Mouse (Mus musculus): Measurements from ENCODE around the gene Pcgf2. TPM values are rescaled to one million over a fixed set of nuclear protein-coding genes. Genes with fewer than 3 reads are reported as not detected.

Pcgf2 gene
- 3.0 TPM for total RNA-seq (2023)

DNA sequence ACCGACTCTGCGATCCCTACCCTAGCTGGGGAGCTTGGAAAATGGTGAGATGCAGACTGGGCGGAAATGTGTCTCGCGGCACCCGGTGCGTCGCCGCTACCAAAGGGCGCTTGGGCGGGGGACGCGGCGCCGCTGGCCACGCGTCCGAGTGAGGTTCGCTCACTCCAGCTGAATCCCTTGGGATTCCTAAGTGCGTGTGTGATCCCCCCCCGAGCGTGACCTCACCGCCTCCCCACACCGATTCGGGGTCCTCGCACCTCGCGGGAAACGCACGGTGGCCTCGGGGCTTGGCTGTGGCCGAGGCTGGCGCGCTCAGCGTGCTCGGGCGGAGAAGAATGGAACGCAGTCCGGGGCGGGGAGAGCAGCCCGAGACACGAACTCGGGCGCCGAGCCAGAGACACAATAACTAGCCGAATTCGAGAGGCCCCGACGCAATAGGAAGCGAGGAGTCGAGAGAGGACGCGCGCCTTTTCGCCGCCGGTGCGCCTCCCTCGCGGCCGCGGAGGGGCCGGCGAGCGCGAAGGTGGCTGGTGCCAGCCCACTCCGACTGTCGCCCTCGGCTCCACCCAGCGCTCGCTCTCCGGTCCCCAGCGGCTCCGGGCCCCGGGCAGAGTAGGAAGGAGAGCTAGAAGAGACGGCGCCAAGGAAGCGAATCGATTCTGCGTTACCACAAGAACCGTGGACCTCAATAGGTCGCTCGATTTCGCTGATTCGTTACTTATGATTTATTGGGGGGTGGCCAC is at the start of gene Pcgf2:
TSS of gene Pcgf2 (minus strand) at position 495 of the 743 bp plus-strand sequence.

GRCm38 (mm10) chr11:97744063-97744717 is 43.9 kb upstream of the Pcgf2 start, which contains the start of gene Pip4k2b:
Pip4k2b (minus strand) TSS chr11:97744704.

DNA sequence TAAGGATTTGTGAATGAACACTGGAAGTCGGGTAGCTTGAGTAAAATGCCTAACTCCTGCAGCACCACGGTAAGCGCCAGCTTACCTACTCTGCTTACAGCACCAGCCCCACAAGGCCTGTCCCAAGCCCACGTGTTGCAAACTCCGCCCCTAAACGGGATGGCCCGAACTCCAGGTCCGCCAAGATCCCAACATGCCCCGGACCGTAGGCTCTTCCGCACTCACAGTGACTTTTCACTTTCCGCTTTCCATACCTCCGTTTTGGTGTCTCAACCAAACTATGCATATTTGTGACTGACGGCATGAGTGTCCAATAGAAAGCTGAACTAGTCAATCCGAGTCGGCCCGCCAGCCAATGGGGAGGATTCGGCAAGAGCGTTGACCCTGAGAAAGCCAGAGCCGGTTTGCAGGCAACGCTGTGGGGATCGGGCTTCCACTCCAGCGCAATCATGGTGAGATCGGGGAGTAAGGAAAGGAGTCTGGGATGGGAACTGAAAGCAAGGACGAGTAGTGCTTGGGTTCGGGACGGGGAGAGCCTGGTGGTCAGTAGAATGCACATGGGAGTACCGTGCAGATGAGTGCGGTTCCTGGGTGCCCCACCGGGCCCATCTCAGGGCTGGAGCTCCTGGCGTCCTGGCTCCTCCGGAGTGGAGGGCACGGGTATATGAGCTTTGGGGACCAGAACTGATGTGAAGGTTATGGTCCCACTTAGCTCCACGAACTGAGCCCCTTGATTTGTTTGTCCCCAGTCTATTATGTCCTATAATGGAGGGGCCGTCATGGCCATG is 2.9 kb upstream of the Pcgf2 start, which contains the start of gene Psmb3:
TSS of gene Psmb3 (plus strand) at position 361 of the 788 bp plus-strand sequence.

DNA sequence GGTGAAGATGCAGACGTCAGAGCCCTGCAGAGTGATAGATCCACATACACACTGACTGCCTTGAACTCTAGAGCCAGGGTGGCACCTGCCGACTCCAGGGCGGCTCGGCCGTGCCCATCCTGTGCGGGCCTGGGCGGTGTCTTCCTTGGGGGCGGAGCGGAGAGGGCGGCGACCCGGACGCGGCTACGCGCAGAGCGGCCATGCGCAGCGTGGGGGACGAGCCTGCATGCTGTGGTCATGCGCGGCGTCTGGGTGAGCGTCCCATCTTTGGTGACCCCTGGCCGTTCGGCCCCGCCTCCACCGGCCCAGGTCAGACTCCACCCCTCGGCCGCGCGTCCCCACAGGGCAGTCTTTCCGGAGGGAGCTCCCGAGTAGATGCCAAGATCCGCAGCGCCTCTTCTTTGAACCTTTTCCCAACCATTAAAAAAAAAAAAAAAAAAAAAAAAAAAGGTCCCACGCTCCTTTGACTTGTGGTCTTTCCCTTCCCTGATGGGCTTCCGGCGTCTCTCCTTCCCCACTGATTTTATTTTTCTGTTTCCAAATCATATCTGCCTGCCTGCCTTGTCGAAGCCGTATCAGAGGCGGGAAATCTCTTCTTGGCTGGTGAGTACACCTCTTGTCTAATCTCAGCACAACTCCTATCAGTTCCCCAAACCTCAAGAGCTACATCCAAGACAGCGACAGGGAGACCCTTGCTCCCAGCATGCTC is 14.5 kb downstream of the Pcgf2 start, which contains the start of gene Cisd3:
TSS of gene Cisd3 (plus strand) at position 214 of the 709 bp plus-strand sequence.

DNA sequence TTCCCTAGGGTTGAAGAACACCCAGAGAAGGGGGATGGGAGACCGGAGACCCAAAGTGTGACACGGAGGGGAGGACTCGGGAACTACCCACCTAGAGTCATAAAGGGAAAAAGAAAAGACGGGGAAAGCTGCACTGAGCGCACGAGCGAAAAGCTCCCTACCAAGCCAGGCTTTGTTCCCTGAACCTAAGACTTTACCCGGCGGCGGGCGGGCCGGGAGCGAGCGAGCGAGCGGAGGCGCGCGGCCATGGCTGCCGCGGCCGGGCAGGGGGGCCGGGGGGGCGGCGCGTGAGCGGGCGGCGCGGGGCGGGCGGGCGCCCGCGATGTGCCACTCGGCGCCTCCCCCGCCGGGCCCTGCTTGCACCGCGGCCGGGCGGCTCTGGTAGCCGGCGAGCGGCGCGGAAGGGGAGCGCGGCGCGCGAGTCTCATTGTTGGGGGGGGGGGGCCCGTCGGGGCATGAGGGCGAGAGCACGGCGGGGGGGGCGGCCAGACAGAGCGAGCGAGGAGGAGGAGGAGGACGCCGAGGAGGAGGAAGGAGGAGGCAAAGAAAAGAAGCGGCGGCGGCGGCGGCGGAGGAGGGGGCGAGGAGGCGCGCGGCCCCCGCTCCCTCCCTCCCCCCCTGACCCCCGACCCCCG is 37.3 kb downstream of the Pcgf2 start, which contains the start of gene Mllt6:
TSS of gene Mllt6 (plus strand) at position 522 of the 635 bp plus-strand sequence.

Other genes starting within 250 kb of the Pcgf2 start
- gene 4933428G20Rik, start 200.2 kb downstream of the Pcgf2 start, total RNA-seq (2023): not detected
- not detected for gene Srcin1, start 124.3 kb downstream of the Pcgf2 start, total RNA-seq (2023)
- 8.4 TPM for gene Epop, start 70.8 kb downstream of the Pcgf2 start, total RNA-seq (2023)
- gene Mllt6, start 37.1 kb downstream of the Pcgf2 start, total RNA-seq (2023): 236 TPM
- gene Cisd3, start 14.7 kb downstream of the Pcgf2 start, total RNA-seq (2023): 43.7 TPM
- 107 TPM for gene Psmb3, start 2.9 kb upstream of the Pcgf2 start, total RNA-seq (2023)
- gene Pip4k2b, start 44.2 kb upstream of the Pcgf2 start, total RNA-seq (2023): 57.6 TPM
- 48.7 TPM for gene Cwc25, start 66.1 kb upstream of the Pcgf2 start, total RNA-seq (2023)
- 1.7 TPM for gene 1700001P01Rik, start 75.4 kb upstream of the Pcgf2 start, total RNA-seq (2023)
- gene Rpl23, start 81.9 kb upstream of the Pcgf2 start, total RNA-seq (2023): 2,309 TPM
- gene Lasp1, start 98.5 kb upstream of the Pcgf2 start, total RNA-seq (2023): 142 TPM
- gene B230217C12Rik, start 140.3 kb upstream of the Pcgf2 start, total RNA-seq (2023): 0.95 TPM
- 1.4 TPM for gene Fbxo47, start 183.7 kb upstream of the Pcgf2 start, total RNA-seq (2023)